Comparison of ENCODE assay signal across 24 mouse cellular contexts in genomic region chr4:13105874-13106273, GRCm38 (mm10).
DNase-seq lines count a peak whose midpoint lies in the region; ATAC-seq and TF ChIP-seq lines count a peak whose summit lies in the region.
"Had no signal": no experiment of that assay in that cellular context is flagged by ENCODE, and none has a peak within 500 bp of the region (broad histone marks: within the 10 kb centered on the region; RNA-seq: fewer than 3 reads in every experiment).

No protein-coding gene starts in this region.

- H3K4me2 ChIP-seq in kidney, embryonic 14.5 days (replicated peaks; ENCODE audit: low read depth, low read length): no peak overlapping the region
- no peak overlapping the region for H3K4me2 ChIP-seq in midbrain, postnatal 0 days (ENCODE audit: low read depth, low read length, poor library complexity, severe bottlenecking)
- no peak overlapping the region for H3K4me2 ChIP-seq in neural tube, embryonic 11.5 days (ENCODE audit: low read depth)
- H3K4me2 ChIP-seq: embryonic facial prominence, embryonic 12.5 days; heart, embryonic 13.5 days; liver, embryonic 15.5 days; lung, embryonic 15.5 days had no signal

- TF ChIP-seq POLR2A in kidney, adult 2 months (IDR thresholded peaks at IDR 0.05; ENCODE audit: low read depth, low read length): no peak

- H3K9ac ChIP-seq in kidney, embryonic 14.5 days (ENCODE audit: low read depth, low read length): no peak overlapping the region
- no peak overlapping the region for H3K9ac ChIP-seq in midbrain, postnatal 0 days (replicated peaks; ENCODE audit: low read length, poor library complexity, severe bottlenecking)
- H3K9ac ChIP-seq in neural tube, embryonic 11.5 days (ENCODE audit: low read length): no peak overlapping the region
- H3K9ac ChIP-seq: embryonic facial prominence, embryonic 12.5 days; forebrain, postnatal 0 days; heart, embryonic 13.5 days; liver, embryonic 15.5 days; lung, embryonic 15.5 days had no signal

- ATAC-seq in kidney, embryonic 14.5 days (ENCODE audit: low FRiP score, low TSS enrichment): peak; percentile 12; the same call in 1 of the 2 replicates
- no peak for ATAC-seq in midbrain, postnatal 0 days (ENCODE audit: low FRiP score)
- ATAC-seq in neural tube, embryonic 11.5 days (ENCODE audit: insufficient read depth, low FRiP score, low TSS enrichment): peak; percentile 77
- ATAC-seq: forebrain, postnatal 0 days had no signal

- no peaks in the 10 kb centered on the region for H3K9me3 ChIP-seq in kidney, embryonic 14.5 days (ENCODE audit: control insufficient read depth, low read length)
- H3K9me3 ChIP-seq in midbrain, postnatal 0 days (ENCODE audit: low read length): no peaks in the 10 kb centered on the region
- H3K9me3 ChIP-seq in midbrain, embryonic 10.5 days (replicated peaks): no peaks in the 10 kb centered on the region
- no peaks in the 10 kb centered on the region for H3K9me3 ChIP-seq in neural tube, embryonic 11.5 days (ENCODE audit: control insufficient read depth, low read length)
- H3K9me3 ChIP-seq: embryonic facial prominence, embryonic 12.5 days; heart, embryonic 13.5 days; limb, embryonic 10.5 days; liver, embryonic 15.5 days; lung, embryonic 15.5 days; megakaryocyte, embryonic 14.5 days had no signal

- 22% methylated on average over 5 of the region's 5 CpGs for WGBS in kidney, embryonic 14.5 days
- 30% methylated on average over 5 of the region's 5 CpGs for WGBS in kidney, adult 2 months
- WGBS in midbrain, postnatal 0 days: 46% methylated on average over 5 of the region's 5 CpGs
- WGBS in midbrain, embryonic 10.5 days: 75% methylated on average over 5 of the region's 5 CpGs
- WGBS in neural tube, embryonic 11.5 days: 24% methylated on average over 5 of the region's 5 CpGs

- H3K27me3 ChIP-seq in kidney, embryonic 14.5 days (ENCODE audit: control insufficient read depth, insufficient read depth, low read length): no peaks in the 10 kb centered on the region
- no peaks in the 10 kb centered on the region for H3K27me3 ChIP-seq in kidney, adult 2 months (replicated peaks; ENCODE audit: control insufficient read depth, insufficient read depth, low read length)
- H3K27me3 ChIP-seq in midbrain, postnatal 0 days (ENCODE audit: insufficient read depth, low read length): no peaks in the 10 kb centered on the region
- H3K27me3 ChIP-seq in midbrain, embryonic 10.5 days (ENCODE audit: low read depth, poor library complexity, severe bottlenecking): no peaks in the 10 kb centered on the region
- H3K27me3 ChIP-seq in neural tube, embryonic 11.5 days (ENCODE audit: control insufficient read depth, insufficient read depth, low read length): no peaks in the 10 kb centered on the region
- H3K27me3 ChIP-seq: embryonic facial prominence, embryonic 12.5 days; heart, embryonic 13.5 days; liver, embryonic 15.5 days; lung, embryonic 15.5 days; megakaryocyte, embryonic 14.5 days had no signal

- no peaks in the 10 kb centered on the region for H3K36me3 ChIP-seq in kidney, embryonic 14.5 days (ENCODE audit: control insufficient read depth, insufficient read depth, low read length)
- H3K36me3 ChIP-seq in kidney, adult 2 months (ENCODE audit: control insufficient read depth, insufficient read depth, low read length): no peaks in the 10 kb centered on the region
- H3K36me3 ChIP-seq in midbrain, postnatal 0 days (ENCODE audit: insufficient read depth, low read length): no peaks in the 10 kb centered on the region
- H3K36me3 ChIP-seq in midbrain, embryonic 10.5 days: no peaks in the 10 kb centered on the region
- H3K36me3 ChIP-seq in neural tube, embryonic 11.5 days (ENCODE audit: control insufficient read depth, insufficient read depth, low read length): no peaks in the 10 kb centered on the region
- H3K36me3 ChIP-seq: embryonic facial prominence, embryonic 12.5 days; heart, embryonic 13.5 days; limb, embryonic 10.5 days; liver, embryonic 15.5 days; lung, embryonic 15.5 days had no signal

- H3K27ac ChIP-seq in kidney, embryonic 14.5 days (ENCODE audit: low read depth, low read length): no peak overlapping the region
- H3K27ac ChIP-seq in kidney, adult 2 months (ENCODE audit: insufficient read depth, low read depth, low read length): no peak overlapping the region
- no peak overlapping the region for H3K27ac ChIP-seq in midbrain, postnatal 0 days (ENCODE audit: low read depth, low read length)
- H3K27ac ChIP-seq in midbrain, embryonic 10.5 days (replicated peaks): no peak overlapping the region
- H3K27ac ChIP-seq in neural tube, embryonic 11.5 days (ENCODE audit: low read depth, low read length): no peak overlapping the region
- H3K27ac ChIP-seq: embryonic facial prominence, embryonic 12.5 days; heart, embryonic 13.5 days; limb, embryonic 10.5 days; liver, embryonic 15.5 days; lung, embryonic 15.5 days; stomach, postnatal 0 days had no signal

- TF ChIP-seq CTCF in kidney, adult 2 months (conservative IDR thresholded peaks at IDR 0.05; ENCODE audit: insufficient read depth, insufficient read length, low read depth, low read length): no peak
- no peak for TF ChIP-seq CTCF in midbrain, postnatal 0 days (IDR thresholded peaks at IDR 0.05)

- no peak for DNase-seq in kidney, adult 2 months
- DNase-seq in midbrain, postnatal 0 days (ENCODE audit: low spot score): peak; percentile 12
- DNase-seq in midbrain, embryonic 10.5 days (ENCODE audit: low spot score): no peak
- peak; percentile 21 for DNase-seq in neural tube, embryonic 11.5 days (ENCODE audit: low spot score)
- peak; percentile 73 for DNase-seq in retina, postnatal 1 day
- DNase-seq in thymus, postnatal 25 days: no peak
- DNase-seq: adrenal gland, postnatal 14 days; cerebellum, adult 2 months; forebrain, postnatal 0 days; gastrocnemius, postnatal 25 days; heart, adult 18-20 months; kidney, adult 18-20 months; layer of hippocampus, adult 9-11 months; liver; lung, postnatal 36 days; thymus, adult 2 months had no signal

- no peak overlapping the region for H3K4me3 ChIP-seq in kidney, embryonic 14.5 days (ENCODE audit: low read length)
- no peak overlapping the region for H3K4me3 ChIP-seq in kidney, adult 2 months (ENCODE audit: insufficient read depth, low read depth, low read length)
- H3K4me3 ChIP-seq in midbrain, postnatal 0 days (ENCODE audit: low read depth, low read length): no peak overlapping the region
- no peak overlapping the region for H3K4me3 ChIP-seq in midbrain, embryonic 10.5 days
- H3K4me3 ChIP-seq in neural tube, embryonic 11.5 days (ENCODE audit: low read depth, low read length): no peak overlapping the region
- H3K4me3 ChIP-seq: embryonic facial prominence, embryonic 12.5 days; heart, embryonic 13.5 days; limb, embryonic 10.5 days; liver, embryonic 15.5 days; lung, embryonic 15.5 days; megakaryocyte, embryonic 14.5 days had no signal

- H3K4me1 ChIP-seq in kidney, embryonic 14.5 days (ENCODE audit: control insufficient read depth, insufficient read depth, low read length): no peaks in the 10 kb centered on the region
- H3K4me1 ChIP-seq in kidney, adult 2 months (ENCODE audit: control insufficient read depth, insufficient read depth, low read length): no peaks in the 10 kb centered on the region
- H3K4me1 ChIP-seq in midbrain, postnatal 0 days (ENCODE audit: insufficient read depth, low read length): no peaks in the 10 kb centered on the region
- H3K4me1 ChIP-seq in midbrain, embryonic 10.5 days: peaks cover 5% of the 10 kb centered on the region; the same call in 1 of the 2 replicates
- peaks cover 6% of the 10 kb centered on the region for H3K4me1 ChIP-seq in neural tube, embryonic 11.5 days (ENCODE audit: control insufficient read depth, insufficient read depth, low read length)
- H3K4me1 ChIP-seq: embryonic facial prominence, embryonic 12.5 days; liver, embryonic 15.5 days; lung, embryonic 15.5 days; megakaryocyte, embryonic 14.5 days had no signal

Comparison
In these comparisons a context has a peak if more than half of its experiments do, and no peak if none do; other contexts are left out.
1. DNase-seq: peak in midbrain, postnatal 0 days (single experiment), neural tube, embryonic 11.5 days (single experiment) and retina, postnatal 1 day (single experiment); none in kidney, adult 2 months (single experiment), midbrain, embryonic 10.5 days (single experiment) and thymus, postnatal 25 days (single experiment).